Mouse (Mus musculus): ENCODE measurements at regions not wholly inside any gene's neighbourhood (a gene's known extent, or its start where the extent isn't known, plus 50 kb on each side); places are given as distances from the start of the nearest gene placed in this dataset.

DNA sequence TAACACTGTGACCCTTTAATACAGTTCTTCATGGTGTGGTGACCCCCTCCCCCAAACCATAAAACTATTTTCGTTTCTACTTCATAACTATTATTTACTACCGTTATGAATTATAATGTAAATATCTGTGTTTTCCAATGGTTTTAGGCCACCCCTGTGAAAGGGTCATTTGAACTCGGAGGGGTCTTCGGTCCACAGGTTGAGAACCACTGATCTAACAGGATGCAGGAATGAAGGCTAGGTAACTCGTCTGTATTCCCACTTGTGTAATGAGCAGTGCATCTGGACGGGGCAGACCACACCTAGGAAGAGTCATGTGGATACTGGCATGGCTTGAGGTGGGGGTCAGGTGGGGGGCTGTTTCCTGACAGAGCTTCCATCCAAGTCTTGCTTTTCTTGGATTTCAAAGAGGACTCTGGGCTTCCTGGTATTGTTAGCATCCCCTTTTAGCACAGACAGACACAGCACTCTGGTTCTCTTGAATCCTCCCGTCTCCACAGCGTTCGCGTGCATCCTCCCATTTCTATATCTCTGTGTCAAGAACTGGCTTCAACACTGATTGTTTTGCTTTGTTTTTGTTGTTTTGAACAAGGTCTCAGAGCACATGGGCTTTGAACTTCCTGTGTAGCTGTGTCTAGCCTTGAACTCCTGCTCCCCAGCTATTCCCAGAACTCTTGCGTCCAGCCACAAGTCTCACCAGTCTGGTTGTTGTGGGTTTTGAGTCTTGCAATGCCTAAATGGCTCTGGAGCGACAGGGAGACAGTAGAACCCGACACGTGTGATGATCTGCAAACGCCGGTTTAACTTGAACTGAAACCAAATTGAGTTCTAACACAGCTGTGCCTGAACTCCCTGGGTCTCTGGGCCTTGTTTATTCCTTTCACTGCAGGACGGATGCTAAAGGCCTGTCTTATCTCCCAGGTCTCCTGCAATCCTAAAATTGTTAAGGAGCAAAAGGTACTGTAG is 75.4 kb upstream of the Ralgps2 start:
- intact Hi-C loops (cut with DNase I): loop anchor here (5.0 kb wide), 1 partner anchor 47 kb away; no protein-coding TSS in a partner anchor
- no peak for DNase-seq

DNA sequence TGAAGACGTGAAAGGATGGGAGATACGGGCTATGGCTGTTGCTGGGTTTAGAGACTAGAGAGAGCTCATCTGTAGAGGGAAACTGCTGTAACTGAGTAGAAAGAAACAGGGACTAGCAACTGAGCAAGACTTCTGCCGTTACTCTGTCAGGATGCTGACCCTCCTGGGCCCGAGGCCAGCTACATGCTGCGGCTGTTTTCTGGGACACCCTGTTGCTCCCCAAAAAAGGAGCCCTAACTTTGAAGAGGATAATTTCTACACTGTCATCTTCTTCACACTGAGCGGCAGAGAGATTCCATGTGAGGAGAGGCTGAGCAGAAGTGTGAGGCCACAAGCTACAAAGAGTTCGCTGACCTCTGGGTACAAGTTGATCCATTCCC is 74.2 kb upstream of the Ralgps2 start:
- no peak for DNase-seq
- intact Hi-C loops (cut with DNase I): loop anchor here (5.0 kb wide), 1 partner anchor 49 kb away; no protein-coding TSS in a partner anchor

DNA sequence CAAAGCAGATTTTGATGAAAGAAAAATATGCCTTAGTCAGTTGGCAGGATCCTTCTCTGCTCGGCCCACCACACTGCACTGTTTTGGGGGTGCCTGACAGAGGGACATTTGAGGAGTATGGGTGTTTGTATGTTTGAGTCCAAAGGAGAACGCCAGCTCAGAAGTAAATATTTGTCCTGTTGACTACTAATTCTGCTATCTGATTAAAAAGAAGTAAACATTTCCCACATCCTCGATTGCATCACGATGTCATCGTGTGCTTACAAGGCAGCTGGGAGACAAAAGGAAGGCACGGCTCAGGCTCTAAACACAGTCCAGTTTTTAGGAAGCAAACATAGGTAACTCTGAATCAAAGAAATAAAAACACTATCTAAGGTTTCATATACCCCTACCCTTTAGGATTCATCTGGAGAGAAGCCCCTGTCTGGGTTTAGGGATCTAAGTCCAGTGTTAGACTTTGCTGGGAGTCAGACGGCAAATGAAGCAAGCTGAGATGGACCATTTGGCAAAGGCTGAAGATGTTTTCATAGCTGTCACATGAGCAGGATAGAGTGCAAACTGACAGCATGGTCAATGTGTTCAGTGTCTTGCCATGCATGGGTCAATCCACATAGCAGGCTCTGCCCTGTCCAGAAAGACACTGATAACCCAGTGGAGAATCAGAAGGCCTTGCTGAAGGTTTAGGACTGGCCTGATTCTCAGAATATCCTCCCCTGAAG is 73.7 kb upstream of the Ralgps2 start:
- DNase-seq: no peak
- intact Hi-C loops (cut with DNase I): loop anchor here (5.0 kb wide), 1 partner anchor 49 kb away; no protein-coding TSS in a partner anchor

DNA sequence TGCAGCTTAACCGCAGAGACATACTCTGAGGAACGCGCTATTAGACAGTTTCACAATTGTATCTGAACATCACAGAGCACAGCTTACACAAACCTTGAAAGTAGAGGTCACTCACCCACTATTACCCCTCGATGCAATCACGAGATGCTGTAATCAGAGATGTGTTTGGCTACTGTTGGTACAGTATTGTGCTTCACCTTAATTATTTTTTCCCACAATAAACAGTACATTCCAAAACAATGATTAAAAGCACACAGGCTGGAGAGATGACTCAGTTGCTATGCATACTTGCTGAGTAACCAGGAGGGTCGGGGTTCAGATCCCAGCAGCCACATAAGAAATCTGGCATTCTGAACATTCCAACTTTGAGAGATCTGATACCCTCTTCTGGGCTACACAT is 71.8 kb upstream of the Ralgps2 start:
- no peak for DNase-seq
- intact Hi-C loops (cut with DNase I): loop anchor here (5.0 kb wide), 1 partner anchor 51 kb away; no protein-coding TSS in a partner anchor

DNA sequence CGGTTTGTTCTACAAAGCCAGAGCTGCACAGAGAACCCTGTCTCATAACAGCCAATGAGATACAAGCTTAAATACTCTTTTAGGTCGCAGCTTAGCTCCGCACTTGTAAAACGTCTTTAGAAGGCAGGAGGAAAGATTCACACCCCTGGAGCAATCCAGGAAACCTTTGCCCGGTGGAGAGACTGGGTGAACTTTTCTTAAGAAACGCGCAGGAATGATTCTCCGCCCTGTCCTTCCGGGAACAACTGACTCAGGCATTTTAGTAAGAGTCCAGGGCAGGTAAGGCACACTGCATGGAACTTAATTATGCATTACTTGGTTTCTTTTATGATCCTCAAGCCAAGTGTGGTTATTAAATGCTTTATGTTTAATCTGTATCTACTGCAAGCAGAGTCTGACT is 70.0 kb upstream of the Ralgps2 start:
- intact Hi-C loops (cut with DNase I): no loop called here
- no peak for DNase-seq

DNA sequence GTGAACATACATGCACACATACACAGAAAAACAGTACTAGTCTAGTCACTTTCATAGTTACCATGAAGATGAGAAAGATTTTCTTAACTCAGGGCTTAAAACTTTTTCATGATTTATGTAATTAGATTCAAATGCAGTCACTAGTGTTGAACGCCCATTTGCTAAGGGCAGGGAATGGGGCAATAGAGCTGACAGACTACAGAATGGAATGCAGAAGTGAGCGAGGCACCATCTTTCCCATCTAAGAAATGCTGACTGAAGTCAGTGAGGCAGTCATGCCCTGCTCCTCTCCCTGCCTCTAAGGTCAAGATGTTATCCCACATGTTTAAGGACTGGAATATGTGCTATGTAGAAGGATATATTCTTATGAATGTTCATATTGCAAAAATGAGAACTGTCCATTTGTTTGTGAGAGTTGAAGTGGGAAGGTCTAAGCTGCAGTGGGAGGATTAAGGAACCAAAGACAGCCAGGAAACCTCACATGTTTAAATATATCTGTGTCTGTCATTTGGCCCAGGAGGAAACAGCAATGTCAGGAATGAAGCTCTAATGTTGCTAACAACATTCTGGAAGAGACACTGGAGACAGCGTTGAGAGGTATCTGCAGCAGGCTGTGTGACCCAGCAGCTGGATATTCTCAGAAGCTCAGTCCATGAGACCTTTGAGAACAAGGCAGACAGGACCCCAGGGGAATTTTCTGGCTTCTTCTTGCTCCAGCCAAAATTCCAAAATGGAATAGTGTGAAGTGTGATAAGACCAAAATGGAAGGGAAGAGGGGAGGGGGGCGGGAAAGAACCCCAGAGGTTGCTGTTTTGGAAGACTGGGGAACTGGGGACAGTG is 68.7 kb upstream of the Ralgps2 start:
- intact Hi-C loops (cut with DNase I): no loop called here
- peak; percentile 48 to 59 for DNase-seq

DNA sequence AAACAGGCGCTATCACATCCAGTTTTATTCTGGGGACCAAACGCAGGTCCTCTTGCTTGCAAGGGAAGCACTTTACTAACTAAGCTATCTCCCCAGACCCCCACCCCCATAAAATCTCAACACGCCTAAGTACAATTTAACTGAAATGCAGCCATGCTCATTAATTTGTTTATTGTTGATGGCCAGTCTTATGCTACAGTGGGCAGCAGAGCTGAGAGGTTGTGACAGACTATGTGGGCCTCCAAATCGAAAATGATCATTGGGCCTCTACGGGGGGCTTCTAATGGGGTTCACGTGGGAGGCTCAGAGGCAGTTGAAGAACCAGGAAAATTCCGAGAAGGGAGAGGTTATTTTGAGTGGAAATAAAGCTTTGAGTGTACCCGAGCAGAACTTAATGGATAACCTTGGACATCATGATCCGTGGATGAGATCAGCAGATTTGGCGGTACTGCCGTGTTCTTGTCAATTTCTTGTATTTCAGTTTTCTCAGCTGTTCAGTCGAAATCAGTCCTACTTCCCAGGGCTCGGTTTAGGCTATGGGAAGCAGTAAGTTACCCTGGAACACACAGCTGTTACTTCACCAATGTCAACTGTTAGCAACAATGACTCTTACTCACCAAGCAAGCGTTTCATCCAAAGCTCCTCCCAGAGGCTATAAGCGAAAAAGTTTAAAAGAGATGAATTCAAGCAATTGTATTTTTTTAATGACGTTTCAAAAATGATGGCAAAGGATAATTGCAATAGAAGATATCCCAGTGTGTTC is 65.1 kb upstream of the Ralgps2 start:
- intact Hi-C loops (cut with DNase I): no loop called here
- DNase-seq: no peak

DNA sequence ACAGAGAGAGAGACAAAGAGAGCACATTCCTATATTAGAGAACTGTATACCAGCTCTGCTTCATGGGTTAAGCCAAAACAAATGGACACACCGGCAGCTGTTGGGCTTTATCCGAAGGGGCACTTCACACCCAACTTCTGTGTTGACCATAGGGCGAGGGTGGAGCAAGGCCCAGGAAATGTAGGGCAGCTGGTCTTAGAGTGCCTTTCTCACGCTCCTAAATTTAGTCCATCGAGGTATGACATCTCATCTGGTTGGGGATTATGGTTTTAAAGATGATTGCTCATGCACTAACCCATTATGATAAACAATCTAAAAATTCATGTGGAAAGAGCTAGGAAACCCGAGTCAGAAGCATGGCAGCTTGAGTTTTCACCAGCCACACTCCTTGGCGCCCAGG is 63.6 kb upstream of the Ralgps2 start:
- intact Hi-C loops (cut with DNase I): no loop called here

DNA sequence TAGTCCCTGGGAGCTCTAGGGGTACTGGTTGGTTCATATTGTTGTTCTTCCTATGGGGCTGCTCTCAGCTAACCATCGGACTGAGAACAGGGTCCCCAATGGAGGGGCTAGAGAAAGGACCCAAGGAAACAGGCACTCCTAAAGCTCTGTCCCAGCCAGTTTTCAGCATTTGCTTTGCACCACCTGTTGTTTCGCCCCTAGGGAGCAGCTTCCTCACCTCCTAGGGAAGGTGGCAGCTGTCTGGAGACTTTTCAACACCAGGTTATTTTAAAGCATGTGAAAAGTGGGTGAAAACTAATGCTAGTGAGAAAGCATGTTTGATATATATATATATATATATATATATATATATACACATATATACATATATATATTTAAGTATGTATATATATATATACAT is 62.8 kb upstream of the Ralgps2 start:
- intact Hi-C loops (cut with DNase I): no loop called here
- no peak for DNase-seq

More for the DNA sequence above, 63.6 kb upstream of the Ralgps2 start:
- no peak for DNase-seq

DNA sequence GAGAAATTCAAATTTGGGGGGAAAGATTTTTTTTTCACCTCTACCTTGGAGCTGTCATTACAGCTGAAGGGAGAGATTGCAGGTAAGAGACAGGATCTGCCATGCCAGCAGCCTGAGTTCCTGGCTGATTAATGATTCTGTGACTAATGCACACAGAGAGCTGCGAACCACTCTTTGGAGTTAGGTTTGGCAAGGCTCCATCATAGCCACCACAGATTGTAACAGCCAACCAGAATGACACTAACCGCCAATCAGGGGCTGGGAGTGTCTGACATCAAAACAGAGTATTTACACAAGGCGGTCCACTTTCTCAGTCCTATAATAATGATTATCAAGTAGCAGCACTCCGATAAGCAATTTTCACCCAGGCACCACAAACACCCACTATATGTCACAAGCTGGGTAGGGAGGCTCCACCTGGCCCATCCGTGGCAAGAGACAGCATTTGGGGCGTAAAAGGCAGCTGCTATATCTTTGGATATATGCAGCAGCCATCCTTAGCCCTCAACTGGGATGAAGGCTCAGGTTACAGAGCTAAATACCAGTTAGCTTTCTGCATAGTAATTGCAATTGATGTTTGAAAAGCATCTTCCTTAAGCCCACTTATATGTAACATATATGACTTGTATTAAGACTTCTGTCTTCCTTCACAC is 61.7 kb upstream of the Ralgps2 start:
- DNase-seq: no peak
- intact Hi-C loops (cut with DNase I): no loop called here

DNA sequence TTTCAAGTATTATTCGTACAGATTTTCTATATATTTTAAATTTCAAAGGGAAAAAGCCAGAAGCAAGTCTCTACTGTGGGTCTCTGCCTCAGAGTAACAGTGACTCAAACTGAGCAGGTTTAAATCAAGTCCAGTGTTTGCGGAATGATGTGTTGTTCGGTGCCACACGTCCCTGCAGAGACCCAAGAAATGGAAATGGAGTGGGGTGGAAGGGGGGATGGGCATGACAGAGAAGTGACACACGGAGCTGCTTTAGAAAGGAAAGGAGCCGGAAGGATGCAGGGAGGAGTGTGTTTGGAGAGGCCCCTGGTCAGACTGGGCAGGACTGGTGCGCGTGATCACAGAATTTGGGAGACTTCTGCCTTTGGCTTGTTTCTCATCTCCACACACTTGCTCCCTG is 60.5 kb upstream of the Ralgps2 start:
- intact Hi-C loops (cut with DNase I): loop anchor here (5.0 kb wide), 1 partner anchor 72 kb away; no protein-coding TSS in a partner anchor
- DNase-seq: no peak

DNA sequence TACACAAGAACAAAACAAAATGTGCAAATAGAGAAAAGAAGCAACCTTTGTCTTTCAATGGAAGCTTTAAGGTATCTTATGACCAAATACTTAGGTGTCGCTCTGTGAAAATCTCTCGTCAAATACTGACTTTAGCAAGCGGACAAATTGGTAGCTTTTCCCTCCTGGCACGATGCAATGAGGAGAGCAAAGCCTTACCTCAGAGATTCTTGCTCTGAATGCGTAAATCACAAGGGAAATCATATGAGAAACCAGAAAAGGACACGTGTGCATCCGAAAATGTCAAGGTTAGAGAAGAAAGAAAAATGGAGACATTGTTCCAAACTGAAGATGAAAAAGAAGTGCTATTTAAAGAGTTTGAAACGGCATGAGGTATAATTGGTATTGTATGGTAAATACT is 59.8 kb upstream of the Ralgps2 start:
- intact Hi-C loops (cut with DNase I): loop anchor here (5.0 kb wide), 1 partner anchor 73 kb away; no protein-coding TSS in a partner anchor
- no peak for DNase-seq

DNA sequence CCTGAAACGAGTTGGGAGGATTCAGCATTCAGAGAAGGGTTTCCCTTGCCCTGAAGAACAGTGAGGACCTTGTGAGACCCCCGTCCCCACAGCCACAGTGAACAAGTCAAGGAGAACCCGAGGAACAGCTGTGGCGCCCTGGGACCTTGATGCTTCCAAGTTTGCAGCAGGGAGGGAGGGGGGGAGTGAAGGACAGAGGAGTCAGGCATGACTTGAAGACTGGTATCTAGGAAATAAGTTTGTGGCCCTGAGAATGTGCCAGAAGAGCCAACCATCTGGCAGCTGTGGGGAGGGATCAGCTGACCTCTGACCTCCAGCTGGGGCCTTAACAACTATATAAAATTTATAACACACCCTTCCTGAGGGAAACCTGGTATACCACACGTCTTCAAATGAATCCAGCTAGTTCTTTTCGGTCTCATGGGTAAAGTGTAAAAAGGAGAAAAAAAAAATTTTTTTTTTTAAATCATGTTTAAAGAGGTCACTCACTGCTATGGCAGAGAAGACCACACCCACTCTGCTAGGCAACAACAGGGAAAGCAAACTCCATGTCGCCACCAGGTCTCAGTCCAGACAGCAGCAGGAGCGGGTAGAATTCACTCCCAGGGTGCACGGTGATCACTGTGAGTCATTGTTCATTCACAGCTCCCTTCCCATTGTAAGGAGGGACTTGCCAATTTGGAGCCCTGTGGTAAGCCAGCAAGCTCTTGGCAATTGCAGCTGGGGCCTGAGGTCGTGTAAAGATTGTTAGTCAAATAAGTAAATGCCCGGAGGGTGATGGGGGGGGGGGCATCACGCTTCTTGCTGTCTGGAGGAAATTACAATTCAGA is 58.3 kb upstream of the Ralgps2 start:
- intact Hi-C loops (cut with DNase I): loop anchor here (5.0 kb wide), 1 partner anchor 75 kb away; no protein-coding TSS in a partner anchor
- DNase-seq: peak in 1 of 2 experiments; percentile 19

DNA sequence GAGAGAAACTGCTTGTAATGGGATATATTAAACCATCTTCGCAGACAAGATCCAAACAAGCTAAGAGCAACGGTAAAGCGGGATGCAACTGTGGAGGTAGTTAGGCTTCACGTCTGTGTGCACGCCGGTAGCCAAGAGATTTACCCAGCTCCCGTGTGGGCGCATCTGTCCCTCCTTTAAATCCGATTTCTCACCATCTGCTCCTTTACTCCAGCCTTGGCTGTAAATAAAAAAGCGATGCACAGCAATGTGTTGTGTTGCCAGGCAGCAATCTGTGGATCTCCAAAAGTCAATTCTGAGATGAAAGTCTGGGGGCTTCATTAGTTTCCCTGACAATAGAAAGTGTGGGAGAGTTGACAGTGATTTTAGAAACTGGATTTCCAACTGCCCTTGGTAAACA is 57.6 kb upstream of the Ralgps2 start:
- intact Hi-C loops (cut with DNase I): loop anchor here (5.0 kb wide), 1 partner anchor 75 kb away; no protein-coding TSS in a partner anchor
- no peak for DNase-seq

DNA sequence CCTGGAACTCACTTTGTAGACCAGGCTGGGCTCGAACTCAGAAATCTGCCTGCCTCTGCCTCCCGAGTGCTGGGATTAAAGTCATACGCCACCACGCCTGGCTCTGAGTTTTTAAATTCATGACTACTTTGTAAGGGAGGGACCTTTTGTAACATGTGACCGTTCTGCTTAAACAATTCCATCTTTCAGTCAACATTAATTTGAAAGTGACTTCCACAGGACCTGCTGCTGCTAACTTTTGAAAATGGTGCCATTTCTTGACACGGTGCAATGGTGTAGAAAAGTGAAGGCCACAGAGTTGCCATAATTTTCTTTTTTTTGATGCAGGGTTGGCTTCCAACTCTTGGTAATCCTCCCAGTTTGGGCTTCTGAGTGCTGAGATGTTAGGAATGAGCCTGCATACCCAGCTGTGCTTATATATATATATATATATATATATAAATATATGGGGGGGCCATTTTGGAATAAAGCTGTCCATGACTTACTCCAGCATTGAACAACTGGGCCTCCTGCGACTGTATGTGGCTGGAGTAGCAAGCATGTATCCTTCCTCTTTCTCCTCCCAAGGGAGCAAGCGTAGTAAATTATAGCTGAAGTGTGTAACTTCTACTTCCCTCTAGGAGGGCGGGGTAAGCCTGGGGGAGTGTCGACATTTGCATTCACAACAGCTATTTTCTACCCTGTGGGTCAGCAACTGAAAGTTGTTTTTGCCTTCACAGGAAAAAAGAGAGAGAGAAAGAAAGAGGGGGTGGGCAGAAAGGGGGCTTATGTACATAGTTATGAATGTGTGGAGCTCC is 56.9 kb upstream of the Ralgps2 start:
- no peak for DNase-seq
- intact Hi-C loops (cut with DNase I): loop anchor here (5.0 kb wide), 1 partner anchor 76 kb away; no protein-coding TSS in a partner anchor

DNA sequence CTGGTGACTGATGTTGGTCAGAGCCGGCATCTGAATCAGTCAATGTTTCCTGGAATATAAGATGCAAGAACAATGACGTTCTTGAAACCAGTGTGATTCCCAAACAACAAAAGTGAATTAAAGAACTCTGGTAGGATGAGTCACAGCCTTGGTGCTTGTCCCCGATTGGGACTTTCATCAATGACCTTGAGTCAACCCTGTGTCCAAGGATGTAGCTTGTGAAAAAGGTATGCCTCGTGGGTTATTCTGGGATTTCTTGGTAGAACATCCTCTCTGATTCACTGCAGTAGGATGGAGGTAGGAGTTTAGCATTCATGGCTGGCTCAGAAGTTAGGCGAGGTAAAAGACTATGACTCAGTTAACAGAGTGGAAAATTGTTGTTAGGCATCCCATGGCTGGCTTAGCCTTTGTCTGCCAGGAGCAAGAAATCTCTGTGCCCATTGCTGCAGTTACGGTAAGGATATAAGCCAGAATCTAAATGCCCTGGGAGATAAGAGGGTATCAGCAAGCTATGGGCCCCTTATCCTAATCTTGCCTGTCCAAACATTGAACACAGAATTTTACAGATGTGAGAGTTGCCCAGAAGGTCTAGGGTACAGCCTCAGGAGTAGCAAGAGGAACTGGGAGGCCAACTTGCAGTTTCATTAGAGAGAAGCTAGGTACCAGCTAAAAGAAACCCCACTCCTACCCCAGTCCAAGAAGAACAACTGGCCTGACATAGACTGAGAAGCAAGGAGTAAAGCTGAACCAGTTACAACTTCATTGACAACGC is 55.9 kb upstream of the Ralgps2 start:
- DNase-seq: no peak
- intact Hi-C loops (cut with DNase I): loop anchor here (5.0 kb wide), 1 partner anchor 77 kb away; no protein-coding TSS in a partner anchor

Data from heart, postnatal 14 days (tissue).